Mouse (Mus musculus) myocyte (in vitro differentiated cells): Measurements from ENCODE around the gene 4930412O13Rik.

Experiments
- E2F4 ChIP-seq: IDR thresholded peaks from one replicate; pipeline ENCODE4 v1.6.1; 2011; ENCODE audit warnings: mild to moderate bottlenecking, control low read depth, moderate library complexity; ENCODE audit not compliant: insufficient read depth
- MAX ChIP-seq: IDR thresholded peaks from one replicate; pipeline ENCODE4 v1.6.1; 2011; ENCODE audit warnings: low read depth, mild to moderate bottlenecking, control low read depth
- MYOD1 ChIP-seq, 3 experiments: IDR thresholded peaks; one replicate each; pipeline ENCODE4 v1.6.1; 2011; ENCODE audit warnings: control low read depth in 2 of 3, low read depth in 2 of 3, mild to moderate bottlenecking in 2 of 3, moderate library complexity in 1 of 3; ENCODE audit not compliant: insufficient read length in 2 of 3, control insufficient read depth in 1 of 3
- POLR2A ChIP-seq: IDR thresholded peaks from one replicate; pipeline ENCODE4 v1.6.1; 2011; ENCODE audit warnings: low read depth, mild to moderate bottlenecking, control low read depth, moderate library complexity; ENCODE audit not compliant: insufficient read length
- POLR2AphosphoS2 ChIP-seq: IDR thresholded peaks from one replicate; pipeline ENCODE4 v1.6.1; 2011; ENCODE audit warnings: low read depth, control low read depth; ENCODE audit not compliant: insufficient read length
- REST ChIP-seq: IDR thresholded peaks from one replicate; pipeline ENCODE4 v1.6.1; 2011; ENCODE audit warnings: mild to moderate bottlenecking, control low read depth, moderate library complexity; ENCODE audit not compliant: insufficient read depth, insufficient read length
- SRF ChIP-seq: IDR thresholded peaks from one replicate; pipeline ENCODE4 v1.6.1; 2011; ENCODE audit warnings: low read depth; ENCODE audit not compliant: control insufficient read depth, insufficient read length
- TCF12 ChIP-seq: IDR thresholded peaks from one replicate; pipeline ENCODE4 v1.6.1; 2011; ENCODE audit warnings: mild to moderate bottlenecking, control low read depth; ENCODE audit not compliant: poor library complexity, insufficient read depth, severe bottlenecking
- TCF3 ChIP-seq: IDR thresholded peaks from one replicate; pipeline ENCODE4 v1.6.1; 2011; ENCODE audit warnings: low read depth, control low read depth; ENCODE audit not compliant: insufficient read length
- USF1 ChIP-seq: IDR thresholded peaks from one replicate; pipeline ENCODE4 v1.6.1; 2011; ENCODE audit warnings: low read depth, mild to moderate bottlenecking, control low read depth, moderate library complexity

DNA sequence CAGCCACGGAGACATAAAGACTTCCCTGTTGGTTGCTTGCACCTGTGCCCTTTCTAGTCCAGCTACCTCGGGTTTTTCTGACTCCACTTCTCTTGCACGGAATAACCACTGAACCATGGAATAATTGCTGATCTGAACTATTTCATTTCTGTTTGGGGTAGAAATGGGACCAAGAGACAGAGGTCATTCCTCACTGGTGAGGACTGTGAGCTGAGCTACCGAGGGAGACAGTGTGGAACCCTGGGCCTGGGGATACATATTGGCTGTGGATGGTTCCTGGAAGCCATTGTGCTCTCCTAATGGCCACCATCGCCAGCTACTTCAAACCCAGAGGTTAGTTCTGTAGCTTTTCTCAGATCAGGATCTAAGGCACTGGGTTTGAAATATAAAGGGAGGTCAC is 9.9 kb downstream of the 4930412O13Rik start:
- no peak for TF ChIP-seq REST
- no peak for TF ChIP-seq POLR2A
- no peak for TF ChIP-seq MAX
- TF ChIP-seq TCF12: no peak
- TF ChIP-seq USF1: no peak
- no peak for TF ChIP-seq MYOD1 (IDR thresholded peaks at IDR 0.05; ENCODE audit: control insufficient read depth in 1 of 3, insufficient read length in 2 of 3, low read depth in 2 of 3)
- no peak for TF ChIP-seq SRF
- no peak for TF ChIP-seq E2F4
- no peak for TF ChIP-seq POLR2AphosphoS2
- TF ChIP-seq TCF3: no peak
